Mouse (Mus musculus) heart, adult 18-20 months (tissue): ENCODE data around the gene Mpp6. TPM values are rescaled to one million over a fixed set of nuclear protein-coding genes. Genes with fewer than 3 reads are reported as not detected.

ENCODE experiments used
- DNase-seq, 2 experiments: peaks; one replicate each; pipeline ENCODE4 v3.0.0; 2021 to 2022; ENCODE audit warnings: mixed read lengths in 1 of 2
- total RNA-seq, 2 experiments: library from RNA; stranded (reverse); gene quantifications; 2 replicates each; pipeline ENCODE4 v1.2.3; 2021

The Mpp6 gene
- total RNA-seq, 2 experiments from 2014 or later: 63.1 to 71.8 TPM

DNA sequence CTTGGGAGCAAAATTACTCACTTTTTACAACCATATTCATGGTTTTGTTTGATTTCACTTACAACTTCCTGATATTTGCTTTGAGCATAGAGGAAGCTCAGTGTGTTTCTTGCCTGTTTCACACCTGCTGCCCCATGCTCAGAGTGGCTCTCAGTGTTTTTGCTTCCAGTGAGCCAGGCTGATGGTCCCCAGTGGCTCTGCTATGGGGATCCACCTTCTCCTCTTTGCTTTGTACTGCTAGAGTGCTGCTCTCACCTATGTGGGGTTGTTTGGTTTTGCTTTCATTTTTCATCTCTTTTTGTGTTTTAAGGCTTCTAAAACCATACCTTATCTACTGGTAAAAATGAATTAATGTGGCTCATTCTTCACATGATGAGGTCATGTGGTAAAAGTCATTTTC lies 36.1 kb downstream of the Mpp6 start:
- no peak for DNase-seq

DNA sequence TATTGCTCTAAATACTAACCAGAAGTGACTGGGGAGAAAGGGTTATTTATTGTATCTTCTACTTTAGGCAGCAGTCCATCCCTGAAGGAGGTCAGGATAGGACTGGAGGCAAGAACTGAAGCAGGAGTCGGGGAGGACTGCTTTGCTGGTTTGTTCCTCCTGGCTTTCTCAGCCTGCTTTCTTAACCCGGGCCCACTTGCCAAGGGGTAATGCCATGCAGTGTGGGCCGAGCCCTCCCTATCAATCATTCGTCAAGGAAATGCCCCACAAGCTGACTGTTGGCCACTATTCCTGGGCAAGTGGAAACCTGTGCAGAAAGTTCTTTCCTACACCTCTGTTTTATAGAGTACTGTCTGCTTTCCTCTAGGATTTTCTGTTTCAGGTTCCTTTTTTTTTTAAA lies 39.3 kb downstream of the Mpp6 start:
- no peak for DNase-seq

DNA sequence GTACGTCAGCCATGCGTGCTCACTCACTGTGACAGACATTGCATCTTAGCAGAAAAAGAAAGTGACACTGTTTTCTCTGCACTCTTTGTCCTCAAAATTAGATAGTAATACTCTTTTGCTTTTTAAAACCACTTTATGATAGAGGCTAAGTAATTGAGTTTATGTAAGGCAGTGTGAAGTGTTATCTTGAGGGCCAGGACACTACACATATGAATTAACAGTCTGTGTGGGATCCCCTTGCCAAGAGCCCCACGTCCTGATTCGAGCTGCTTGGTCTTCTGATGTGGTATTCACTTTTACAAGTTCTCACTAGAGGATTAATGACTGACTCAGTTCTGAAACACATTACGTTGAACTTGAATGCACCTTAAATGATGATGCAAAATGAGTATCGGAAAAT lies 49.8 kb downstream of the Mpp6 start:
- no peak for DNase-seq

DNA sequence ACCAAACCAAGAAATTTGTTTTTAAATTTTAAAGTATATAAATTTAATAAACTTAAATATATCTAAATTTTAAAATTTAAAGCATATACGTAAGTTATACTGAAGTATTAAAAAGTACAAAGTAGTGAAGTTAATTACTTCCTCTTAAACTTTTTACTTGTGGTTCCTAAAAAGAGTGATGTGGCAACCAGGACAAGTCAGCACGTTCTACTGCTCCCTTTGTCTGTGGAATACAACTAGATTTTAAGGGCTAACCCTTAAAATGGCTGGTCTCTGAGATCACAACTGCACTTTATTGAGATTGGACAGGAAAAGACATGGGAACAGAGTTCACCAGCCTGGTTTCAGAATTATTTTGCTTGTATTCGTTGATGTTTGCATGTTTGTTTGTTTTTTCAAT lies 53.0 kb downstream of the Mpp6 start:
- DNase-seq: no peak

DNA sequence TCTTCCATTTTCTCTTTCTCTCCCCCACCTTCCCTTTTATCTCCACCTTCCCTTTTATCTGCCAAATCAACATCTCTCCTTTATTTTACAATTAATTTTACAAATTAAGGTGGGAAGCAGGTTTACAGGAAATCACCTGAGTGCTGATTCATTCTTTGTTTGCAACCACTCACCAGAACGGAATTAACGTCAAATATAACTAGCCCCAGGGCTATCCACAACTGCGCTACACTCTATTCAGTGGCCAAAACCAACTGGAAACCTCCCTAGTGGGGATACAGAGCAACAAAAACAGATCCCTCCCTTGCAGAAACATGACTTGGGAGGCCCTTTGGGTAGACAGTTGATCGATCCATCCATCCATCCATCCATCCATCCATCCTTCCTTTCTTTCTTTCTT lies 58.8 kb downstream of the Mpp6 start:
- DNase-seq: no peak

DNA sequence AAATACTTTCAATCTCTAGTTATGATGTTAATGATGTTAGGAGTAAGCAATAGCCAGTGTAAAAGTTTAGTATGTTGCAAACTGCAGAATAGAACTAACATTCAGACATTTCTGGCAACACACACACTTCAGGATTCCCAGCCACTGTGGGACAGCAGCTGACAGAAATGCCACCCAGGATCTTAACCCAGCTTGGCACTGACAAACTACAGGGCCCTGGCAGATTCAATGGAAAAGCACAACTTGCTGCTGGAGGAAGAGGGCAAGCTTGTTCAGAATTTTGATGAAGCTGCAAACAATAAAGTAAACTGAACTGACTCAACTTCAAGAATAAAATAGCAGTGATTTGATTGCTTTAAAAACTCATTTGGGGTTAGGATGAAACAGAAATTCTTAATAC lies 59.7 kb downstream of the Mpp6 start:
- DNase-seq: no peak

DNA sequence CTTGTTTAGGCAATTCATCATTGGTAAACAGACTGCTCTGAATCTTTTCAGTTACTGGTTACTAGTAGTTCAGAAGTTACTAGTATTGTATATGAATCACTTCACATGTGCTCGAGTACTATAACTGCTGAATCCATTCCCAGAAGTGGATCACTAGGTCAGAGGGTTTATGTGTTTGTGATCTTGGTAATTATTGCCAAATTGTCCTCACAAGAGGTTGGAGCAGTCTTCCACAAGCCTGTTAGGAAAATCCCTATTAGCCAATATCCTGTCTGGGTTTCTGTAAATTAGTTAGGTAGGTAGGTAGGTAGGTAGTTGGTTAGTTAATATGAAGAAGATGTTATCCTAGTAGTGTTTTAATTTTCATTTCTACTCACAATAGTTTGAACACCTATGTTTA lies 65.7 kb downstream of the Mpp6 start:
- DNase-seq: no peak

DNA sequence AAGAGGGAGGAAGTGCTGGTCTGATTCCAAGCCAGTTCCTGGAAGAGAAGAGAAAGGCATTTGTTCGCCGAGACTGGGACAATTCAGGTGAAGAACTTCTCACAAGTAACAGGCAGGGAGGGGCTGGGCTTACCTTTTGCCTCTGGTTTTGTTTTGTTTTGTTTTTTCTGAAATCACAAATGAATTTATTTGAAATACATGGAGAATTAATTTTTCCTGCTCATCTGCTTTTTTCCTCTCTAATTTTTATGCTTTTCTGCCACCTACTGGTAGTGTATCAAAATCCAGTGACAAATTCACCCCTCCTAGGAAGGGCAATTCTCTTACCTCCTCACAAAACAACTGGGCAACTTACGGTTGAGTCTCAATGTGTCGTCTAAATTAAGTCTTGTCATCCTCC lies 70.1 kb downstream of the Mpp6 start:
- peak in 1 of 2 experiments; percentile 64 for DNase-seq

DNA sequence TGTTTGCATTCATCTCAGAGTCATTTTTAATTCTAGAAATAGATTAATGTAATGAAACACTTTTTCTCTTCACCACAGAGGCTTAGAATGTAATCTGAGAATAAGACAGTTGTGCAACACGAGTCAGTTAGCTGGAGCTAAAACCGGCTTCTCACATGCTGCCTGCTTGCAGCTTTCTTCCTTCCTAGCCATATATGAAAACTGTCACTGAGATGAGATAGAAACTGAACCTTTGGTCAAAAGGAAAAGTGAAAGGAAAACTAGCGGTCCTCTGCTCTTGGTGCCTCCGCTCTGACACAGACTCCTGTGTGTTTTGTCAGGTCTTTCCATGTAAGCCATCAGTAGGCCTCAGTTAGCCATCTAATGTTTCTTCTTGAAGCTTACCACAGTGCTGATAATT lies 77.9 kb downstream of the Mpp6 start:
- DNase-seq: peak in 1 of 2 experiments; percentile 39

DNA sequence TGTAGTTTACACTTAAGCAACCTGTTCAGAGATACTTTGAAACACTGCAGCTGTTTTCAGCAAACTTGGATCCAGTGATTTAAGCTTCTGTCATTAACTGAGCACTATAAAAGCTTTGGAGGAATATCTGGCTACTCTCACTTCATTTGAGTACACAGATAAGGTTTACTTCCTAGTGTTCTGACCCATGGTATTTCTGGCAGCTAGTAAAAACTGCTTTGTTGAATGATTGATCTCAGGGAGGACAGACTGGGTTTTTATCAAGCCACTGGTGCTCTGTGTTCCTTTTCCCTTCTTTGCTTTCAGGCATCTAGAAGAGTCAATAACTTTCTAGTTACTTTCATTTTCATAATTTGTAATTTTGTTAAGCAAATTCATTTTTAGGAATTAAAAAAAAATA lies 79.3 kb downstream of the Mpp6 start:
- DNase-seq: peak in 1 of 2 experiments; percentile 13

DNA sequence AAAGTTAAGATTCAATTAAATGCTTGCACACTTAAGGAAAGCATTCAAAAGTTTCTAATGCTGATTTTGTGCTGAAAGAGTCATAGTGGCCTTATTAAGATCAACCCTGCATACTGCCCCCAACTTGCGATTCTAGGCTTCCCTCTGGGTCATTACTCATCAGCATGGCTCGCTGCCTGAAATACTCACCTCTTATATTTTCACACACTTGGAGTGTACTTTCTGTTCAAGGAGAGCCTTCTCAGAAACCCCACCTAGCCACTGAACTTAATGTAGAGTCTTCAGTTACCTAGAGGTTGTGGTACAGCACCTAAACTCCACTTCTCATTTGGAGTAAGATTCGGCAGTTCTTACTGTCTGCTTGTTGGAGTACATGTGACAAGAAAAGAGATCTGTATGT lies 81.6 kb downstream of the Mpp6 start:
- no peak for DNase-seq

DNA sequence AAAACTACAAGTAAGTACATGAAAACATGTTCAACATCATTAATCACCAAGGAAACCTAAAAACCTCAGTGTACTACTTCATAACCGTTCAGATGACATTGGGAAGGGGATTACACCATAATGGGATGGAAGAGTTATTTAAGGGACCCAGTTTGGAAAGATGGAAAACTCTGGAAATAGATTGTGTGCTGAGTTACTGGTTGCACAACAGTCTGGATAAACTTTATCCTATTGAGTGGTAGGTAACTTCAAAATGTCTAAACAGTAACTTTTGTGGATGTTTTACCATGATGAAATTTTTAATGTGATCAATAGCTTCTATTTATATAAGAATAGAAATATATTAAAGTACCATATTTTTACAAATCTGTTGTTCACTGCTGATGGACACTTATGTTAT lies 82.1 kb downstream of the Mpp6 start:
- no peak for DNase-seq

DNA sequence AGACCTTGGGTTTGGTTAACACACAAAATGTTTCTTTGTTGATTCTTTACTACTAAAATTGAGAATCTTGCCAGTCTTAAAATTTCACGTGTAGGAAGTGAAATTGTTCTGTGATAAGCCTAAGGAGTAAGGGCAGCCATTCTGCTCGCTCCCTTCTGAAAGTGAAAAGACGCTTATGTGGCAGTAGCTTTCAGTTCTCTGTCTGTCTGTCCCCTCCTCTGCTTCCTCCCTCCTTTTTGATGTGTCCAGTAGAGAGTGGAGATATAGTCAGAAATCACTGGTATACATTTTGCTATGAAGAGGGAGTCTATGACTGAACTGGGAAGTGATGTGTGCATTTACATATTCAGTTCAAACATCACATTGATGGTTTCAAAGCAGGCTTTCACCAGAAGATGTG lies 82.8 kb downstream of the Mpp6 start:
- no peak for DNase-seq

DNA sequence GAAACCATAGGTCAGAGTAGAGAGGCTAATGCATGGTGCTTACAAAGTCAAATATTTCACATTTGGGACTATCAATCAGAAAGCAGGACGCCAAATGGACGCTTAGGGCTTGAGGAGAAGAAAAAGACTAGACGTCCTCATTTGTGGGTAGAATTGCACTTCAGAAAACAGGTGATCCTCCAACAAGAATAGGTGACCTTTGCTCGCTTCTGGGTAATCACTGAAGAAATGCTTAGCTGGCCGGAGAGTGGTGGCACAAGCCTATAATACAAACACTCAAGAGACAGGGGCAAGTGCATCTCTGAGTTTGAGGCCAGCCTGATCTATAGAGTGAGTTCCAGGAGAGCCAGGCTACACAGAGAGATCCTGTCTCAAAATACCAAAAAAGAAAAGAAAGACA lies 83.8 kb downstream of the Mpp6 start:
- DNase-seq: no peak

DNA sequence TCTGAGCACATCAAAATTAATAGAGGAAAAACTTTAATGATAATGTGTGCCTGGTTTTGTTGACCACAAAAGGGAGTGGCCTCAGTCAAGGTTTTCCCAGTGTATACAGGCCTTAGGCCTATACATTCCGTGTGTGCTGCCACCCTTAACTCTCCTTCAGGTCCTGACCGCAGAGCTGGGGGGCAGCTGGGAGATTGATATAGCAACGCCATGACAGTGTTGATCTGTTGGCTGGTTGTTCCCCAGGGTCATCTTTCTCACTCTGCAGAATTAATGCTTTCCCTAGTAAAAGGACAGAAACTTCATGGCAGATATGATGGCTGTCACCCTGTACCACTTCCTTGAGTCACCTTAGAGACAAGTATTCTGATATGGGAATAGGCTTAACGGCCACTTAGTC lies 94.3 kb downstream of the Mpp6 start:
- no peak for DNase-seq

DNA sequence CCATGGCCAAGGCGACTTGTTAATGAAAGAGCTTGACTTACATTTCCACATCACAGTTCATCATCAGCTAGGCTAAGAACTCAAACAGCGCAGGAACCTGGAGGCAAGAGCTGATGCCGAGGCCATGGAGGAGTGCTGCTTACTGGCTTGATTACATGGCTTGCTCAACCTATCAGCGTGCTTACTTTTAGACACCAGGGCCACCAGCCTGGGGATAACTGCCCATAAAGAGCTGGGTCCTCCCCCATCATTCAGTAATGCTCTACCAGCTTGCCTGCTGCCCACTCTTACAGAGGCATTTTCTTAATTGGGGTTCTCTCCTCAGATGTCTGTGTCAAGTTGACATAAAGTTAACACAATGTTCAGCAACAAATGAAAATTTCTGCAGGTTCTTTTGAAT lies 95.1 kb downstream of the Mpp6 start:
- no peak for DNase-seq

DNA sequence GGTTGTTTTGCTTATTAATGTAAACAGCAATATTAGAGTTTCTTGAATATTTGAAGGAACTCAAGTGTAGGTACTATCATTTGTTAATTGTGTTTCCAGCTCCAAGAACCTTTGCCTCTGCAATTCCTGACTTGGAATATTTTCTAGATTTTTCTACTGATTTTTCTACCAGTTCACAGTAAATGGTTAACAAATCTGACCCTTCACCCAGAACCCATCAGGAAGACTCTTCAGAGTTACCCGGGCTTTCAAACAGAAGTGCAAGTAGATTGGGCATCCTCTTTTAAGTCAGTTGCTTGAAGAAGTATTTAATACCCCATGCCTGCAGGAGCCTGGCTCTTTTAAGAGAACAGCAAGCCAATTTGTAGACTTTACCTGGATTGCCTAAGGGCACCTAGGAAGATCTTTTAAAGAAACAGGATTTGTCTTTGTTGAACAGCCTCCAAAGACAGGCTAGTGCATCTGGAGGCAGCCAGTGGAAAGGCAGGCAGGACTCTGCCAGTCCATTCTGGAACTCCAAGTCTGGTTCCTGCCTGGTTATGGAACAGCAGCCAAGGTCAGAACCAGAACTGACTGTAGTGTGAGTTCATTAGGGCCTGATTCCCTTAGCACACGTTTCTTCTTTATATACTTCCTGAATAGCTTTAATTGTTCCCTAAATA lies 104.8 kb downstream of the Mpp6 start:
- no peak for DNase-seq

DNA sequence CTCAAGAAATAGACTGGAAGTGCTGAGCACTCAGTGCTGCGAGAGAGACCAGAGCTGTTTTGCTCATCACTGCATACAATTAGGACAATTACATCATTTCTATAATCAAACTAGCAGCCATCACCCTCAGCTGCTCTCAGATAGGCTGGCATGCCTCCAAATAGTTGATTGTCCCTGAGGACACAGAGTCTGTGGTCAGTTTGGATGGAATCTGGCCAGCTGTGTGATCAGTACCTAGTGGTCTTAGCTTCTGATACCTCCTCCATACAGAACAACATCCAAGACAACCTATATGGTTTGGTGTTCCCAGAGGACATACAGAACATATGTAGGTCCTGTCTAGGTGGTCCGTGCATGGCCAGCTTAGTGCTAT lies 105.3 kb downstream of the Mpp6 start:
- DNase-seq: peak in 1 of 2 experiments; percentile 6

DNA sequence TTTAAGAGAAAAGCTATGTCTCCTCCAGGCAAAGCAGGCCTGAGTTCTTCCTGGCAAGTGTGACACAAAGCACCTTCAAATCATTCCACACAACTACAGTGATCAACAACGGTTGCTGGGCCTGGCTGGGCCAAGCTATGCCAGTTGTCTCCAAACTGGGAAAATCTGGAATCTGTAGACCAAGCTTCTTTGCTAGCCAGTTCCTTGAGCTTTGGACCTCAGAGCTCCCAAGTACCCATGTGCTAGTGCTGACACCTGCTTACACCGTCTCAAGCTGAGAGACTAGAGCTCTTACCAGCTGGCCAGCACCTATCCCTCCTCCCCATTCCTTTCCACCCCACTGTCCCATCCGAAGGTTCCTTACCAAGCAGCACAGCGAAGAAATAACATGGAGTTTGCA lies 105.9 kb downstream of the Mpp6 start:
- DNase-seq: no peak

DNA sequence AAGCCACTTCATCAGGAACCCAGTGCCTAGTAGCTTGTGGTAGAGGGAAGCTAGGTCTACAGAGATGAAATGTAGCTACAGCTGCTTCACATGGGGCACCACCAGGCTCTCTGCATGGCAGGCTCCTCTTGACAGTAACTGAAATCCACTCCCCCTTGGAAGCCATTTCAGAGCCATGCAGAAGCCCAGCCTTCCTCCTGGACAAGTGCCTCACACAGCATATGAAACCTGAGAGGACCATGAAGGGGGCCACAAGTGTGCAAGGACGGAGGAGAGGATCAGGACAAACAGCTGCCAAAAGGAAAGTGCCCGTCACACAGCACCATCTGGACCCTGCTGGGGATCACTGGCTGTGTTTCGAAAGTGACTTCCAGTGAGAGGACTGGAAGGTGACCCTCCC lies 108.6 kb downstream of the Mpp6 start:
- DNase-seq: no peak

DNA sequence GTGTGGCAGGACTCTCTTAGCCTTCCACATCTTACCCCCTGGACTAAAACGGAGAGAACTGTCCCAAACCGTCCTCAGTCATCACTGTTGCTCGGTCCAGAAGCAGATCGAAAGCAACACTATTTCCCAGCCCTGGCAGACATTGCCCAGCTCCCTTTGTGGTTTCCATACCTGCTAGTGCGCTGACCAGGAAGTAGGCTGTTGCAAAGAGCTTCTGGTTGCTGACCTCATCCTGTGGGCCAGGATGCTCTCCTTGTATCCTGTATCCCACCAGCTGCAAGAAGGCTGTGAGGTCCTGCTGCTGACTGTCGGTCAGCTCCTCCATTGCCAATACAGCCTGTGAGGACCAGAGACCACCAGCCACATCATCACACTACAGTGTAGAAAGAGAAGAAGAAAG lies 109.0 kb downstream of the Mpp6 start:
- no peak for DNase-seq

DNA sequence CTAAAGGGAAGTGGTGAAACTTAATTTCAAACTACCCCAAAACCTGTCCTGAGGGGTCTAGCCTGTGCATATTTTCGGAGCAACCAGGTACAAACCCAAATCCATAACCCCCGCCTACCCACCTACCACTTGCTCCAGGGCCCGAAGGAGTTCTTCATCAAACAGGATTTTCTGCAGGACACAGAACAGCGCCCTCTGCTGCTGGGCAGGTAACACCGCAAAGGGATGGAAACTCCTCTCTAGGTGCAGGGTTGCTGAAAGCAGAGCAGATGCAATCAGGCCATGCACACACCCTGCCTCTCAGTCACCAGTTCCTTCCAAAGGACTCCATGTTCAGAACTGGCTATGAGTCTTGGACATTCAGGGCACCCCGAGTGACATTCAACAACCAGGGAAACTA lies 110.8 kb downstream of the Mpp6 start:
- DNase-seq: peak; percentile 23 to 53

DNA sequence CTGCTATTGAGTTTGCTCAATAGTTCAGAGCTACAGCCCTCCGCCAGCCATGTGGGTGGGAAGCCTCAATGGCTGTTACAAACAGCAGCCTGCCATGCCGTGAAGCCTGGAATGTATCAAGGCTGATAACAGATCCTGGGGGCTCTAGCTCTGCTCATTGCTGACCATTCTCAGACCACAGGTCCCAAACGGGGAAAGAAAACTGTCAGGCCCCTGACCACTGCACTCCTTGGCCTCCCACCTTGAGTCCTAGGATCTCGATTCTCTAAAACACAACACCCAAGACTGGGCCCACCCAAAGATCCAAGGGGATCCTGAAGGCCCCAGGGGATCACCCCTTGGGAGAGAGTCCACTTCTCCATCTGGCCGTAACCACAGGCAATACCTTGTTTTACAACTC lies 112.3 kb downstream of the Mpp6 start:
- DNase-seq: no peak

DNA sequence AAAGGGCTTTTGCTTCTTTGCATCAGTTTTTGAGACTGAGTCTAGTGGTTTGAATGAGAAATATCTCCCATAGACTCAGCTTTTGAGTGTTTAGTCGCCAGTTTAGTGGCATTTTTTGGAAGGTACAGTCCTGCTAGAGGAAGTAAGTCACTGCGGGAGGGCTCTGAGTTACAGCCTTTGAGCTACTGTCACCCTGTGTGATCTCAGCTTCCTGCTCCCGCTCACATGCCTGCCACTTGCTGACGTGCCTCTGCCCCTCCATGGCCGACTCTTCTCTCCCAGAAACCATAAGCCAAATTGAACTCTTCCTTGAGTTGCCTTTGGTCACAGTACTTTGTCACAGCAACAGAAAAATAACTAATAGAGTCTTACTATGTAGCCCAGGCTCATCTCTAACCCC lies 112.9 kb downstream of the Mpp6 start:
- DNase-seq: no peak

DNA sequence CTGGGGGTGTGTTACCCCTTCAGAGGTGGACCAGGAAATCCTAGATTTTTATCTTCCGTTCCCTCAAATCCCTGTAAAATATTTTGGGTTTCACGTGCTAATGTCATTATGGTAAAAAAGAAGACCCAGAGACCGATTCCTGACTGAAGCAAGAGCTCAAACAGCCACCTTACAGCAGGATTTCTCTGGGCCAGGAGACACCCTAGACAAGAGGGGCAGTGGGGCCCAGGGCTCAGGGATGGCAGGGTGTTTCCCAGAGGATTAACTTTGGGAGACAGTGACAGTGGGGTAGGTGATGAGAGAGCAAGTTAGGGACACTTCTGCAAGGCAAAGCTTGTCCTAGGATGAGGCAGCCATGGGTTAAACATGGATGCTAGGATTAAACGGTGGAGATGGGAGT lies 113.6 kb downstream of the Mpp6 start:
- no peak for DNase-seq
